Mouse (Mus musculus) kidney, adult 2 months (tissue): ENCODE data around the gene 1810043G02Rik.

Experiments used
- CTCF ChIP-seq: fragments of 200-500 bp; conservative IDR thresholded peaks from 2 replicates; pipeline ENCODE4 v1.5.1; 2011; ENCODE audit warnings: low read depth, mild to moderate bottlenecking, control low read depth, low read length, moderate library complexity, mixed read lengths; ENCODE audit not compliant: insufficient read depth, insufficient read length
- POLR2A ChIP-seq: fragments of 200-500 bp; IDR thresholded peaks from one replicate; pipeline ENCODE4 v1.6.1; 2011; ENCODE audit warnings: low read depth, low read length, control low read depth

DNA sequence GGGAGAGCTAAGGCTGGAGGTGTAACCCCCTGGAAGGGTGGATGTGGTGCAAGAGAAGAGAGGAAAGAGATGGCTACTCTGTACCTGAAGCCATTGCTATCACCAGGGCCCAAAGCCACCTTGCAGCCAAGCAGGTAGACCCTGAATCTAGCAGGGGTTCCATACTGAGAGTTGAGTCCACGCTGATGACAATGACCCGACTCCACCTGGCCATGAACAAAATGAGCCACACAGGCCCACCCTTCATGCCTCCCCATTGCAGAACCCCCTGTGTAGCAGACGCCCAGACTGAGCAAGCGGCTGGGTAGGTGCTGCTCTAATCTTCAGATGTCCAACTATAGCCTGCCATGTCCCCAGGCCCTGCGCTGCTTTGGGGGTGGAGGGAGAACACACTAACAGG lies 7.5 kb downstream of the 1810043G02Rik start:
- TF ChIP-seq CTCF (no peak), POLR2A (no peak)
